Mouse (Mus musculus) retina, postnatal 7 days (tissue): ENCODE data around the gene Prkn.

Source experiments
- DNase-seq: peaks from one replicate; pipeline ENCODE4 v3.0.0-alpha.2; 2012; ENCODE audit warnings: low read depth, low spot score

The Prkn gene

DNA sequence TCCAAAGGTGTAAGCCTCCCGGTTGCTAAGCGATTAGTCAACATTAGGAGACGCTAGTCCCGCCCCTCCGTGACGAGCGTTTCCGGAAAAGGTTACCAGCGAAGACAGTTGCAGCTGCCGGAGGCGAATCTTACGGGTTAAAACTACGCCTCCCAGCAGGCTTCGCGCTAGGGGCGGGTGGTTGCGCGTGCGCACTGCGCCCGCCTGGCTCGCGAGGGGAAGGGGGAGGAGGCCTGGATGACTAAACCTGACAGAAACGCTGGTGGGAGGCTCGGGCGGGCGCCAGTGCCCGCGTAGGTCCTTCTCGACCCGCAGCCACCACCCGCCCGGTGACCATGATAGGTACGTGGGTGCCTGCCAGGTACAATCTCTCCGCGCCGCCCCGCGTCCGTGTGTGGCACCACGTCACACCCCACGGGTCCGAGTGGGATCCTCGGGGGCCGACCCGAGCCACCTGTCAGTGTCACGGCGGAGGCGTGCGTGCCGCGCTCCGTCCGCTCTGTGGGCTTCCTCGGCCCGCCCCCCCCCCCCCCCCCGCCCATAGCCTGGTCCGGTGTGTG, at the start of gene Prkn, which contains the start of gene Pacrg:
Prkn (plus strand) TSS at position 237 of the 560 bp plus-strand sequence.
Pacrg (minus strand) TSS at position 164 of the 560 bp plus-strand sequence.
- peak; percentile 97 for DNase-seq

DNA sequence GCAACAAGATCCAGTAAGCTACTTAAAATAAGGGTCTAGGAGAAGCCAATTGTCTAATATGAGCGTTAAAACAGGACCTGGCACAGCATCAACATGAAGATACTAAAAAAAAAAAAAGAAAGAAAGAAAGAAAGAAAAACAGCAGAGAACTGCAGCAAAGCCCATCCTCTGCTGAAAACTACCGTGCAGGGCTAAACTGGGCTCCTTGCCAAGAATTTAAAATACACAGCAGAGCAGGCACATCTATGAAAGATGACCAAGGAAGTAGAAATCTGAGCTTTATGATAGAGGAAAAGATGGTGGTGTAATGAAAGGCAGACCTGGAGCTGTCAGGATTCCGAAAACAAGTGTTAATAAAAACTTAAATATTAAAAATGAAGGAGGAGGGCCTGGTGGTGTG, 48.5 kb upstream of the Prkn start:
- no peak for DNase-seq

DNA sequence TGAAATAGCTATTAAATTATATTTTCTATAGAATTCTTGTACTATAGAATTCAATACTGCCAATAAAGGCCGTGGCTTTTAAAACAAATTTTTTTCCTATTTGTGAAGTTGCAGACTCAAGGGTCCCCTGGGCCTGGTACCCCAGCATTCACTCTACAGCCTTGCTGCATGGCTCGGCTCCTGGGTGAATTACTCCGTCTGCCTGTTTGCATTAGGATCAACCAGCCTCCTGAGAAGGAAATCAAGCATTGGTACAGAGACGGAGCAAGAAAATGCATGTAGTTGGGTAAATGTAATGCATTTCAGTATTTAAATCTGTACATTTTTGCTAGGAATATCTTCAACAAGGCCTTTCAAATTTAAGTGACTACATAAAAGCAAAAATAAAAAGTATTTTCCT, 33.5 kb upstream of the Prkn start:
- DNase-seq = no peak

DNA sequence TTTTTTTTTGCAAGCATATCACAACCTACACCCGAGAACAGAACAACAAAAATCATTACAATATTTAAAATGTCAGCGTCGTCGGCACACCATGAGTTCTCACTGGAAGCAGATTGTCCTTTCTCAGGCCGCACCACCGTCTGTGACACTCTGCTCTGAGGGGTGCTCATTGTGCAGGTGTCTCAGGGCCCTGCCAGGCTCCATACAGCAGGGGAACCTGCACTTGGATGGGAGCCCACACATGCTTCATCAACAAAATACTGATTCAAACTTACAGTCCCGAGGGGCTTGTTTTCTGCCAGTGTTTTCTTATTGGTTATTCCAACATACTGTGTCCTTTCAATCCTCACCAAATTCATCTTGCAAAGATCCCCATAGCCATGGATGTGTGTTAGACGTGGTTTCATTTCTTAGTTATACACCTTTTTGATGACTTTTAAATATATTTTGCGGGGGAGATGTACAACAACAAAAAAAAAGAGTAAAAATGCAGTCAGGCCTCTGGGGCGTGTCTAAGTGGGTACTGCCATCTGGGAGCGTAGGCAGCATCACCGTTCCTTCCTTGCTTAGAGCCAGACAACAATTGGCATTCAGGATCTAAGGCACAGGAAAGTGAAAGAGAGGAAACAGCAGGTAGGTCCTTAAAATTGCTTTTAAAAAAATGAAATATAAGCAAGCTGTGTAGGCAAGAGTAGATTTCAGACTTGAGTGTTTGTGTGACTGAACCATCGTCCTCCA, 32.8 kb upstream of the Prkn start:
- no peak for DNase-seq

DNA sequence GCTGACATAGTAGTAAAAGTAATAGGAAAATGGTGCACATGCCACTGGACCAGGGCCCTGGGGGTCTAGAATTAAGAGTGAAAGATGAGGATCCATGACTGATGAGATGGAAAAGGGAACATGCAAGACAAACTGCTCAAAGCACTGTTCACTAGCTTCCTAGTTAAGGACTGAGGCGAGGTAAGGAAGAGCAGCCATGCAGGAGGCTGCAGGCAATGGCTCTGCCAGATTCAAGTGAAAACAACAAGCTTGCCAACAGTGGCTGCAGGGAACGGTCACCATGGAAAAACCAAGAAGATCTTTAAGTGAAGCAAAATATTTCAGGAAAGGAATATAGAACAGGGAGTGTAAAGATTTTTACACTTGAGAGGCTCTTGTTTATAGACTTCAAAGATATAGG, 31.6 kb upstream of the Prkn start:
- DNase-seq = no peak

DNA sequence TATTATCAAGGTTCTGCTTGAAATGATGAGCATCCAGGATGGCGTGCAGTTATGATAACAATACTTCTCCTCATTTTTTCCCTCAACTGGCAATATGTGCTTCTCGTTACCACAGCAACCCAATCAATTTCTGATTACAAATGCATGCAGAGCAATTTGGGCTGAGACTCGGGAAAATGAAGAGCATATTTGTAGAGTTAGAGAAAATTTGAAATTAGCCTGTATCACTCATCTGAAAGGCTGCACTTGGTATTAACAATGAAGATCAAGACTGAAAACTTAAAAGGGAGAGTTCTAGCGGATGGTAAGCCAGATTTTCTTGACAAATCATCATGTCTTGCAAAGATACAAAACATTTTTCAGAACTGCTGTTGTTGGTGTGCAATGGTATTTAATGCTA, 21.2 kb upstream of the Prkn start:
- no peak for DNase-seq

DNA sequence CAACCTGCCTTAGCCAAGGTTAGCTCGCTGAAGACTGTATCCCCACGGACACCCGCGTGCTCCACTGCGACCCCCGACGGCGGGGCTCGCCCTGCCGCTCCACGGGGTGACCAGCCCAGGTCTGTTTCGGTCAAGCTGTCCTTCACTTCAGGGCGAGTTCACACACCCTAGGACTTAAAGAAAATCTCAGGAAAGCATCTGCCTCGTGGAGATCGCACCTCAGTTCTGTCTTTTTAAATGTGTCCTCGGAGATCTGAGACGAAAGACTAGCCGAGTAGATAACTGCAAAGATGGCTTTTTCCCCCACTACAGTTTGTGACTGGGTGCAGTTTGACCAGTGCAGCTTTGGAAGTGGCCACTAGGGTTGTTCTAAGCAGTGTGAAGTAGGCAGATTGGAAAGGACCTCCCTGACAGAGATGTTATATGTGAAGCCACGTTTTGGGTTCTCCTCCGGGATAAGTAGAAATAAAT, 582 bp downstream of the Prkn start:
- peak; percentile 23 for DNase-seq

DNA sequence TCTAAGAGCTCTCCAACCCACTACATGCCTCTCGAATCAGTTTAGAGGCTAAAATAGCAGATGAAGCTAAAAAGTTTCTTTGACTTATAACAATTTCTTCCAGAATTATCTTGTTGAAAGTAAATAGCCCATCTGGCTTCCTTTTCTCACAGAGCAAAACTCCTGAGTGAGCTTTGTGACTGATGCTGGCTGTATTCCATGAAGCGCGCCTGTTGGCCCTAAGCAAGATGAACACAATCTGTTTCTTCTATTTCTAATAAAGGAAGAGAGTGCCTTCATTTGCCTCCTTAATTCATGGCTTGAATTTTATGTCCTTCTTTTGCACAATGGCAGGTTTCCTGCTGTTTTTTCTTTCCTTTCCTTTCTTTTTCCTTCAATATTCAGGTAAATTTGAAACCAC, 14.0 kb downstream of the Prkn start:
- DNase-seq = no peak

DNA sequence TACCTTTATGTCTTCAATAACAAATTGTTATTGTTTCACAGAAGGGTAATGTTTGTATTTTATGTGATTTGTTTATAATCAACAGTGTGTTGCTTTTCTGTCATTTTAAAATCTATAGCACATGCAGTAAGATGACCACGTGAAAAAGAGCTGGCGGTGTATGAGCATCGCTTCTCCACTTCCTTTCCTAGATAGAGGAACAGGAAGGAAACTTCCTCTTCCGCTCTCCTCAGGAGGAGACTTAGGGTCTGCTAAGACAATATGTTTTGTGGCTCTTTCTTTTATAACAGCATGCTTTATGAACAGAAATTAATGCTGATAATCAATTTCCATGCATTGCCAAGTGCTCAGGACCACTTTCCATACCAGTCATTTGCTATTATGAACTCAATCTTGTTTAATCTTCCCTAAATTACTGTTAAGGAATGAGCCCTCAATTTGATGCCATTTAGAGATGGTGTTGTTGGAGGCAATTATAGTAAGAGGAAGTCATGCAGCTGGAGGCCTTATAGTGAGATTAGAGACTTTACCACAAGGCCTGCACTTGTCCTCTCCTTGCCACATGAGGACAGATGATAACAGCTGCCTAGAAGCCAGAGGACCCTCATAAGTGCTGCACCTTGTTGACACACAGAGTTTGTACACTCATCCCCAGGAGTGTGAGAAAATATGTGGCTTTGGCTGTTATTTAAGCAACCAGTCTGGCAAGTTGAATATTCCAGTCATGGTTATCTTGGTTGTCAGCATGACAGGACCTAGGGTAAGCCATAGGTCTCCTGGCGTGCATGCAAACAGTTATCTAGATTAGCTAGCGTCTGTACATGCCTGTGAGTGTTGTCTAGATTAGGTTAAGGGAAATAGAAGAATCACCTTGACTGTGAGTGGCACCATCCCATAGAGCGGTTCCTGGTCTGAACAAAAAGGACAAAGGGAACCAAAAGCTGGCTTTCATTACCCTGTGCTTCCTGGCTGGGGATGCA, 34.3 kb downstream of the Prkn start:
- no peak for DNase-seq

DNA sequence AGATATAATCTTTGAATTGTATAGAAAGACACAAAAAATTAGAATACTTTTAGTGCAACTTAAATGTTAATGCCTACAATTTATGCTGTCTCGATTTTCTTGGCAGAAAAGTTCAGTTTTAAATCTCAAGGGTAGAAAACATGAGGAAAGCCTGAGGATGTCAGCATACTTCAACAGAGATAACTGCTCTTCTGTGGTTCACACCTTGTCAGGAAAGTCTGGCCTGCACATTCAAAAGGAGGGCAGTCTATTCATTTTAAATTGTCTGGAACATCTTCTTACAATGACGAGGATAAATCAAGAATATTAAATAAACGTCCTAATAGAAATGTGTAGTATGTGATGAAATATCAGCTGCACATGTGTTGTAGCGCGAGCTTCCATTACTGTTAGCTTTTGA, 38.8 kb downstream of the Prkn start:
- DNase-seq = no peak

DNA sequence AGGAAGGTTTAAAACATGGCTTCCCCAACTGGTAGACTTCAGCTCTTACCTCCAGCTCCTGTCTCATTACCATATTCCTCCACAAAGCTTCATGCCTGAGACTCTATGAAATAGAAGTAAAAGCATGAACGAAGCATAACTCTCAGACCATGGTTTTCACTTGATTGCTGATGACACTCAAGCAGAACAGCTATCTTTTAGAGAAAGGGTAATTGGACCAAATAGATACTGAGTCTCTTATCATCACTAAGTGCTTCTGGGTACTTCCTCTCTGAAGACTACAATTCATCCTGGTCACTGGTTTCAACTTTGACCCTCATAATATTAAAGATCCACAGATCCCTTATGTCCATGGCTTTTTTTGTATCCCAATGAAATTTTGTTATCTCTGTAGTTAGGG, 42.1 kb downstream of the Prkn start:
- no peak for DNase-seq

DNA sequence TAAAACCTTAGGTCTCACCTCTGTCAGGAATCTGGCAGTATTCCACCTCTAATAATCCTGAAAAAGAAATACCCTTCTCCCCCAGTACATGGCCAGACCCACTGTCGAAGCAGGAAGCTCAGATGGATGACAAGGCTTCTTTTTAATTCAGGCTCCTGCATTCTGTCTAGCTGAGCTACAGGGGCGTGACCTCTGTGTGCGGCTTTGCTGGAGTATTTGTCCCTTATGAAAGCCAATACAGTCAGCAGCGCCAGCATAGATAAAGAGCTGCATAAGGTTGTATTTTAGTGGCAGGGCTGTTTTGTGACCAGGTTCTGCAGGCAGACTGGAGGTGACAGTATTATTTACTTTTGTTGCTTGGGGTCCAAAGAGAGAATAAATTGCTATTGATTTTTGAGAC, 47.7 kb downstream of the Prkn start:
- DNase-seq = no peak

DNA sequence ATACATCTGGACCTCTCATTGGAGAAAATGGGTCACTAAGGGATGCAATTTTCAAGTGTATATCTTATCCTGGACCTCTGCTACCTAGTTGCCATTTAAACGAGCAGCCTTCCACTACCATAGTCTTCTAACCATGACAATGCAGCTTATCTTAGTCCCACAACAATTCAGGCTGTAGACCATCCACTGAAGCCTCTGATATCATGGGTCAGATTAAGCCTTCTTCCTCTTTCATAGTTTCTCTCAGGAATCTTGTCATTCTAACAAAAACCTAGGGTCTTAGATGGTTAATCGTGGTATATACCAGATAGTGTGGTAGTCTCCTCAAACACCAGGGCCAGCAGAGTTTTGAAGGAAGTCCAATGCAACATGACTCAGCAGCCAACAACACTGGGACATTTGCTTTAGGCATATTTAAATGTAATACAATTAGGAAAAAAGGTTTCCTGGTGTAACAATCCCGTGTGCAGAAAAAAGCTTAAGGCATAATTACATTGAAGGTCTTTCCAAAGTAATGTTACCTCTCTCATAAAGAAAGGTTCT, 61.6 kb downstream of the Prkn start:
- DNase-seq = no peak

DNA sequence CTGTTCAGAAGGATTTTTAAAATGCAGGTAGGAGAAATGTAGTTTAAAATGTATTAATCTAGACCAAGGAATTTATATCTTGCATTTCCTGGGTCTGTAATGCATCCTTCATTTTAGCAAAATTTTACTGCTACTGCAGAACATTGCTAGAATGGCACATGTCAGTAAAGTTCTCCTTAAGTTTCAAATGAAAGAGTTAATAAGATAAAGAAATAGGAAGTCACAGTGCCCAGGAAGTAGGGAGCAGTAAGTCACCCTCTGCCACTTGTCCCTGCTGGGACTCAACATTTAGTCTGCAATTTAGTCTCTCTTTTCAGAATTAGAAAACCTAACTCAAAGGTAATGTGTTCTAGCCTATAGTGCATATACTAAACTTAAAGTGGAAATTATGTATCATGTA, 96.5 kb downstream of the Prkn start:
- DNase-seq = no peak

DNA sequence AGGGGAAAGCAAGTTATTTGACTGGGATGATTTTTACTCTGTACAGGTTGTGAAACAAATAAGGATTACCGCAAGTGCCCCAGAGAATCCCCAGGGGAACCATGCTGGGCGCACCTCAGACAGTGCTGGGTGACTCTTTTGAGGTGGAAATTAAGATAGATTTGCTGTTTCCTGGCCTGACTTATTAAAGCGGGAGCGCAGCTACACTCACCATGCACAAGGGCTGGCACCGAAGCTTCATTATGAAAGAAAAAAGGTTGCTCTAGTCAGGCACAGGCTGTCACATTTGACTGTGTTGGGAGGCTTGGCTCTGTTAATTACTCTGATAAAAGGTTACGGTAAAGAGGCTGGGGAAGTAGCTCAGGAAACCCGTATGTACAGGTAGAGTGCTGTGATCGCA, 97.7 kb downstream of the Prkn start:
- DNase-seq = no peak

DNA sequence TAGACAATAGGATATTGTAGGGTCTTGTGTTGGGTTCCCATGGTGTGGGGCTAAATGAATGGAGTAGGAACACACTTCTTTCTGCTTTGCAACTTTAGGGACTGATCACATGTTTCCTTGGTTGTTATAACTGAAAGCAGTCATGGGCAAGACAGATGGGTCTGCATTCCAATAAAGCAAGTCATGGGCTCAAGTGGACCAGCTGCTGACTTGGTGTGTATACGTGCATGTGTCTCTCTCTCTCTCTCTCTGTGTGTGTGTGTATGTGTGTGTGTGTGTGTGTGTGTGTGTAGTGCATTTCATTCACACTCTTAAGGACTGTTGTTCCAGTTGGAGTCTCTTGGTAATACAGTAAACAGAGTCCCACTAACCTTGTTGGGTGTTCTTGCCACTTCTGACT, 98.6 kb downstream of the Prkn start:
- DNase-seq = no peak

DNA sequence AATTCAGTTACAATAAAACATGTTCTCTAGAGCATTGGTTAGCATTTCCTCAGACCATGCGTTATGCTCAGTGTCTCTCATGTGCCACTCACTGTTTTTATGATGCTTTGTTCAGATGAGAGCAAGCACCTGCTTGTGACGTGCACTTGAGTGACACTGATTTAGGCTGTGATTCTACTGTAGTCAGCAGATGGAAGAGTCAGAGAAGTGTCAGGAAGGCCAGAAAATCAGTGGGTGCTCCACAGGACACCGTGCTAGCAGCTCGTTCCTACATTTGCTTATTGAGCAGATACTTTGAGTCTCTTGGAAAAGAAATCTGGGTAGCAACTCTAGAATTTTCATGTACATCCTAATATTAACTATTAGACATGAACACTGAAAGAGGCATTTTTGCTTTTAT, 106.4 kb downstream of the Prkn start:
- DNase-seq = no peak

DNA sequence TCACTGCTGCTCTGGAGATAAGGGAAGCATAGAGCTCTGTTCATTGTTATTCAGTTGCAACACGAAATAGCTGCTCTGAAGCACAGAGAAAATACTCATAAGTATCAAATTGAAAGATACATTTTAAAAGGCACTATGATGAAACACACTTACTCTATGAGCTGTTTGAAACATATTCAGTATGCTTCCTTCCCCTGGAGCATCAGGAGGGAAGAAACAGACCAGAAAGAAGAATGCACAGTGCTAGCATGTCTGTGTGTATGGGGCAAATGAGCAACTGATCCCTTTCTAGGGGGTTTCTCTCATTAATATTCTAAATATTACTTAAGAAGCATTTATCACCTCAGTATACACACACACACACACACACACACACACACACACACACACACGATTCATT, 107.4 kb downstream of the Prkn start:
- no peak for DNase-seq

DNA sequence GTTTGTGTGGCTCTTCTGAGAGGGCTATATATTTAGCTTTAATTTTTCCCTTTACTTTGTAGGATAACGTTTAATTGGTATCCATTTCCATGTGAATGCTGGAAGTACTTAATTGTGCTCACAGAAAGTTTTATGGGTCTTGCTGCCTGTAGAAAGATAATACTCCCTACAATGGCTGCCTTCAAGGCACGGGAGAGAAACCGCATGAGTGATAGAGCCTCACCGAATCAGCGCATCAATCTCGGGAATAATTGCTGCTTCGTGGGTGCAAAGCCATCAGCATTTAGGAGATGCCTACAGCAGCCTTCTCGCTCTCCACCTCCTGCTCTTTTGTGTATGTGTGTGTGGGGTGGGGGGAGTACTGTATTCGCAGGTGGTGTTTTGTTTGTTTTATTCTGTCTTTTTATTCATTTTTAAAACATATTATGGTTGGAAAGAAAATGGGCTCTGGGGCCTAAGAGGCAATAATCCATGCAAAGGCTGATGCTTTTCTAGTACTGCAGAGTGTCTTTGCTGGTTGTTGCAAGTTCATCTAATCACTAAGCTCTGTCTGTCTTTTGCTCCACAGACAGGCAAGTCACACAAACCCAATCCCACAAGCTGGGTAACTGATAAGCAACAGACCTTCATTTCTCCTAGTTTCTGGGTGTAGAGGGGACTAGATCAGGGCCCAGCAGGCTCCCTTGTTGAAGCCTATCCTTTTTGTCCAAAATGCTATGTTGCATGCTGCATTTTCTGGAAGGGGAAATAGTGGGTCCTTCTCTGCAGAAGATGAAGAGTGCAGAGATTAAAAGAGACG, 119.1 kb downstream of the Prkn start:
- DNase-seq = no peak

DNA sequence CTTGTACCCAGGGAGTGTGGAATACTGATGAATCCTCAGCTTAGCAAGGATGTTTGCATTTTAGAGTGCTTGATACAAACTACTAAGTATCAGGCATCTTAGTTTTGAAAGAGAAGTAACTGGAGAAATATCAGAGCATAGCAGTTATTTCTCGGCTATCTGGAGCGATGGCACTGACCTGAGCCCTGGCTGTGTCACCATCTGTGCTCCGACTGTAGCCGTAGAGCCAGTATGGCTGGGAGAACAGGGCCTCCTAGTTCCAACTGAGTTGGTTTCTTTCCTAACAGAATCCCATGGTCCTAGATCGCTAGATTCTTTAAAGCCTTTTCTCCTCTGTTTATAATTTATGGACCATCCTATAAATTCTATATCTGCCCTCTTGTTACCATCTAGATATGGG, 122.0 kb downstream of the Prkn start:
- DNase-seq = no peak

DNA sequence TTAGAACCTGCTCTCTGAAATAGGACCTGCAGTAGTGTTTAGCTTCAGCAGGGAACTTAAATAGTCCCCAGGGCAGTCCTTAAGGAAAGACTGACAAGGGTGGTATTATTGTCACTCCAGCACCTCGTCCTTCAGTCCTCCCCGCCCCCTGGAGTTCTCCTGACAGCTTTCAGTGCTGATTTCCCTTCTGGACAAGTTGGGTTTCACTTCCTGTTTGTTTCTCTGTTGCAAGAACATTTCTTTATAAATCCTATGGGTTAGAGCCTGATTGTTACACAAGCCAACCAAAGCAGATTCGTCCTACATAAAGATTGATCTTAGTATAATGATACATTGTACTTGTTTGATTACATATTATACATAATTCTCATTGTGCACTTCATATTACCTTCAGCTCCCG, 142.0 kb downstream of the Prkn start:
- no peak for DNase-seq
